Mouse (Mus musculus) midbrain, embryonic 15.5 days (tissue): ENCODE data around the gene Tspyl3. TPM values are rescaled to one million over a fixed set of nuclear protein-coding genes. Genes with fewer than 3 reads are reported as not detected.
"Not testable (repeated sequence)": the region's sequence is repeated elsewhere in the genome, so short reads cannot be mapped to it uniquely, and the experiment has no call there.

ENCODE experiments used
- ATAC-seq: fragments of 200-750 bp; cut with Nextera tagmentation; replicated peaks from 2 replicates; pipeline ENCODE4 v1.8.0; 2017; ENCODE audit warnings: moderate TSS enrichment
- H3K27ac ChIP-seq: fragments of 300-500 bp; sonication (generic); 2 replicates; pipeline ENCODE4 v1.5.1; 2015; ENCODE audit warnings: mild to moderate bottlenecking, inconsistent platforms
- H3K27me3 ChIP-seq: fragments of 300-500 bp; sonication (generic); replicated peaks from 2 replicates; pipeline ENCODE4 v1.6.1; 2015; ENCODE audit warnings: inconsistent platforms
- H3K36me3 ChIP-seq: fragments of 300-500 bp; sonication (generic); replicated peaks from 2 replicates; pipeline ENCODE4 v1.6.1; 2015; ENCODE audit warnings: inconsistent platforms
- H3K4me1 ChIP-seq: fragments of 300-500 bp; sonication (generic); 2 replicates; pipeline ENCODE4 v1.6.1; 2015; ENCODE audit warnings: inconsistent platforms
- H3K4me2 ChIP-seq: fragments of 300-500 bp; sonication (generic); 2 replicates; pipeline ENCODE4 v1.6.1; 2015; ENCODE audit warnings: inconsistent platforms, mild to moderate bottlenecking, moderate library complexity
- H3K4me3 ChIP-seq: fragments of 300-500 bp; sonication (generic); 2 replicates; pipeline ENCODE4 v1.5.1; 2015; ENCODE audit warnings: mild to moderate bottlenecking, inconsistent platforms
- H3K9ac ChIP-seq: fragments of 300-500 bp; sonication (generic); 2 replicates; pipeline ENCODE4 v1.6.1; 2015; ENCODE audit warnings: mild to moderate bottlenecking, inconsistent platforms
- H3K9me3 ChIP-seq: fragments of 300-500 bp; sonication (generic); 2 replicates; pipeline ENCODE4 v1.6.1; 2016; ENCODE audit warnings: inconsistent platforms
- WGBS: fragments of 180-500 bp; shearing (Covaris S2); methylation state at CpG from one replicate; pipeline ENCODE4 v1.1.7; 2015; ENCODE audit warnings: mixed read lengths; 5-methylcytosine and 5-hydroxymethylcytosine counted together
- polyA plus RNA-seq: library from polyadenylated mRNA; unstranded; fragments of >200 nt; fragmentation: Nextera tagmentation; extraction: Ambion mirVana; gene quantifications from 2 replicates; pipeline ENCODE4 v1.2.1, GENCODE M21; 2015

Tspyl3 gene
- polyA plus RNA-seq: 49.2 and 49.7 TPM in 2 replicates

DNA sequence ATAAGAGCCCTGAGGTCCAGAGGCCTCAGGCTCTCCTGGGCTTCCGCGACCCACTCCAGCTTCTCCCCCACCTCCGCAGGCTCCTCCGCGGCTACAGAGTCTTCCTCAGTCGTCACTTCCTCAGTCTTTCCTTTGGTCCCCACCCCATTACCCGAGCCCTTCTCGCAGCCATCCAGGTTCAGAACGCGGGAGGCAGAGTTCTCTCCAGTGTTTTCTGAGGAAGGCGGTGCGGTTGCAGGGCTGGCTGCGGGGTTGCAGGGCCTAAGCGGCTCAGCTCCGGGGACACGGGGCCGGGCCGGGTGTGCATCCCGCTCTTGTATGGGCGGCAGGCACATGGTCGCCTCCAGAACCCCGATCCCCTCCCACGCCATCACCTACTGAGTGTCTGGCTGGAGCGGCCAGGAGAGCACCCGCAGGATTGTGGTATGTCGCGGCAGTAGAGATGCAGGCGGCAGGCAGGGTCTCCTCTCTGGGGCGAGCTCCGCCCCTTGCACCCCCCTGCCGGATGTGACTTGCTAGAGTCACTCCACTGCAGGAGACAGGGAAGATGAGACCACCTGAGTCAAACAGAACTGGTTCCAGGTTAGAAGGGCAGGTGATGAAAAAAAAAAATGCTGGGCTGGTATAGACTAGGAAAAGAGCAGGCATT lies at the start of gene Tspyl3:
Tspyl3 (minus strand) TSS at position 496 of the 649 bp plus-strand sequence.
- Histone ChIP-seq H3K27me3 (no peaks in the 10 kb centered on the region), H3K36me3 (peaks cover 13% of the 10 kb centered on the region; the same call in 1 of the 2 replicates), H3K9me3 (no peaks in the 10 kb centered on the region), H3K27ac (peak within 1 kb of the TSS; percentile 85), H3K9ac (peak within 1 kb of the TSS; percentile 81), H3K4me1 (peaks cover 12% of the 10 kb centered on the region), H3K4me2 (peak within 1 kb of the TSS; percentile 80), H3K4me3 (peak within 1 kb of the TSS; percentile 69)
- WGBS: 4% methylated on average over 31 of the region's 31 CpGs
- peak; percentile 93 for ATAC-seq

- no peak overlapping the region for H3K4me3 ChIP-seq
- H3K27ac ChIP-seq: no peak overlapping the region
- no peaks in the 10 kb centered on the region for H3K4me1 ChIP-seq
- no peak for ATAC-seq
- no peaks in the 10 kb centered on the region for H3K27me3 ChIP-seq
- H3K9me3 ChIP-seq: no peaks in the 10 kb centered on the region
- H3K4me2 ChIP-seq: no peak overlapping the region
- 82% methylated on average over 6 of the region's 6 CpGs for WGBS
- H3K9ac ChIP-seq: no peak overlapping the region
- no peaks in the 10 kb centered on the region for H3K36me3 ChIP-seq
Measured at GRCm38 (mm10) chr2:153274919-153275247, 49.6 kb upstream of the Tspyl3 start.

GRCm38 (mm10) chr2:153274200-153274918 lies 49.1 kb upstream of the Tspyl3 start:
- H3K4me1 ChIP-seq, H3K4me3 ChIP-seq, H3K27me3 ChIP-seq, H3K4me2 ChIP-seq, H3K9me3 ChIP-seq, H3K9ac ChIP-seq, H3K27ac ChIP-seq, ATAC-seq, H3K36me3 ChIP-seq: not testable (repeated sequence)
- 69% methylated on average over 6 of the region's 6 CpGs for WGBS

- H3K27ac ChIP-seq, H3K4me1 ChIP-seq, H3K4me3 ChIP-seq, H3K4me2 ChIP-seq, ATAC-seq, H3K9me3 ChIP-seq, H3K36me3 ChIP-seq, H3K27me3 ChIP-seq, H3K9ac ChIP-seq: not testable (repeated sequence)
- 67% methylated on average over 8 of the region's 8 CpGs for WGBS
Measured at GRCm38 (mm10) chr2:153270231-153270915, 45.1 kb upstream of the Tspyl3 start.

DNA sequence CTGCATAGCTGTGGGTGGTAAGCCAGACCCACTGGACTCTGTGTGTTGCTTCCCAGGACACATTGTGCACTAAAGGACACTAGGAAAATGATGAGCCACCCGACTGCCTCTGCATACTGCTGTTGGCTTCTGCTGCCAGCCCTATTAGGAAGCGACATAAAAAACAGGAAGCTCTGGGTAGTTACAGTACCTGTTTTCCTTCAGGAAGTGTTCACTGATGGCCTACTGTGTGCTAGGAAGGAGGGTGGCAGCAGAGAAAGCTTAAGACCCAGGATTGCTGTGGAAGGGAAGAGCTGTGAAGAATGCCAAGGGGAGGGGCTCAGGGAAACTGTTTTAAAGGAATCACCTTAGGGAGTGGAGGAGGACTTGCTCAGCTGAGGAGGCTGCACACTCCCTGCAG lies 42.1 kb upstream of the Tspyl3 start:
- H3K27me3 ChIP-seq: no peaks in the 10 kb centered on the region
- no peak overlapping the region for H3K4me2 ChIP-seq
- H3K4me3 ChIP-seq: no peak overlapping the region
- H3K4me1 ChIP-seq: no peaks in the 10 kb centered on the region
- 90% methylated on average over 2 of the region's 2 CpGs for WGBS
- ATAC-seq: no peak
- H3K9me3 ChIP-seq: no peaks in the 10 kb centered on the region
- H3K36me3 ChIP-seq: peaks cover 14% of the 10 kb centered on the region
- no peak overlapping the region for H3K9ac ChIP-seq
- H3K27ac ChIP-seq: no peak overlapping the region

DNA sequence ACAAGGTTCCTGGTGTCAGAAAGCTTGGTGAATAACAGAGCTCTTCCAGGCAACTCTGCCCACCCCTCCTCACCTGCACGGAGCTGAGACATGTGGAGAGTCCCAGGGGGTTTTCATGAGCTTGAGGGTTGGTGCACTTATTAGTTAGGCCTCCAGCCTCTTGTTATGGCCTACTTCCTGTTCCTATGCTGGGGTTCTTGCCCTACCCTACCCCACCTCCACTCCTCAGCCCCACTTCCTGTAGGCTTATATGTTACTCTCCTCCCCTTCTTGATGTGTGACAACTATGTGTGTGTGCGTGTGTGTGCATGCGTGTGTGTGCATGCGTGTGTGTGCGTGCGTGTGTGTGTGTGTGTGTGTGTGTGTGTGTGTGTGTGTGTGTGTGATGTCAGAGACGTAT lies 37.8 kb upstream of the Tspyl3 start:
- H3K9me3 ChIP-seq: no peaks in the 10 kb centered on the region
- H3K27ac ChIP-seq: no peak overlapping the region
- H3K4me3 ChIP-seq: no peak overlapping the region
- 83% methylated on average over 7 of the region's 7 CpGs for WGBS
- peaks cover 14% of the 10 kb centered on the region for H3K36me3 ChIP-seq
- no peaks in the 10 kb centered on the region for H3K27me3 ChIP-seq
- no peak overlapping the region for H3K9ac ChIP-seq
- ATAC-seq: no peak
- no peaks in the 10 kb centered on the region for H3K4me1 ChIP-seq
- H3K4me2 ChIP-seq: no peak overlapping the region

GRCm38 (mm10) chr2:153259864-153260674 lies 34.8 kb upstream of the Tspyl3 start:
- no peak overlapping the region for H3K9ac ChIP-seq
- ATAC-seq: no peak
- H3K4me3 ChIP-seq: no peak overlapping the region
- H3K4me2 ChIP-seq: no peak overlapping the region
- no peaks in the 10 kb centered on the region for H3K9me3 ChIP-seq
- WGBS: 76% methylated on average over 3 of the region's 3 CpGs
- H3K27ac ChIP-seq: no peak overlapping the region
- H3K27me3 ChIP-seq: no peaks in the 10 kb centered on the region
- peaks cover 6% of the 10 kb centered on the region for H3K36me3 ChIP-seq
- no peaks in the 10 kb centered on the region for H3K4me1 ChIP-seq

DNA sequence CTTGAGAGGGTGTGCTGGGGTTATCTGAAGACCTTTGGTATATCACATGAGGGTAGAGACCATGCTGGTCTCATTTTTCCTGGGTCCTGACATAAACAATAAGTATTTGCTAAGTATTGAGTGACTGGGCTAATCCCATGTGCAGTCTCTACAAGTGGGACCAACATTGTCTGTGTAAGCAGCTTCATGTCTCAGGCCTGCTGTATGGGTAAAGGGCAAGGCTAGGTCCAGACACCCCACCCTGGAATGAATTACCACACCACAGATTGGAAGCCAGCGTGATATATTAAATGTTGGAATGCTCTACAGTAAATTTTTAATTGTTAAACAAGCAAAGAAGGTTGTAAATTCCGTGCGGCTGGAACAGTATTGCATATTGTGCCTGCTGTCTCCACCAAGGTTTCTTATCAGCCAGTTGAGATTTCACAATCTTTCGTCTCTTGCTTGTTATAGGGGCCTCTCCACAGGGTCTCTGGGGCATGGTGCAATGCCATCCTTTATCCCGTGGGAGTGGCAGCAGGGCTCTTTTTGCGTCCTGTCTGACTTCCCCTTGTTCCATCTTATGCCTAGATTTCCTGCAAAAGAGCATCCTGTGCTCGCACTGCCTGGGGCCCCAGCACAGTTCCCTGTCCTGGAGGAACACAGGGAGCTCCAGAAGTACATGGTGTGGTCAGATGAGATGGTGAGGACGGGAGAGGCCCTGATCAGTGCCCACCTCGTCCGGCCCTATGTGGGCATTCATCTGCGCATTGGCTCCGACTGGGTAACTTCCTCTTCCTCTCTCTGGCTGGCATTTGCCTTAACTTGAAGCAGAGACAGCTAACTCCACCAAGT lies 34.0 kb upstream of the Tspyl3 start:
- no peak overlapping the region for H3K27ac ChIP-seq
- 88% methylated on average over 12 of the region's 12 CpGs for WGBS
- no peak for ATAC-seq
- no peaks in the 10 kb centered on the region for H3K4me1 ChIP-seq
- H3K27me3 ChIP-seq: no peaks in the 10 kb centered on the region
- H3K36me3 ChIP-seq: peaks cover 6% of the 10 kb centered on the region
- no peak overlapping the region for H3K4me3 ChIP-seq
- no peak overlapping the region for H3K4me2 ChIP-seq
- H3K9ac ChIP-seq: no peak overlapping the region
- H3K9me3 ChIP-seq: no peaks in the 10 kb centered on the region

- Histone ChIP-seq H3K27me3 (no peaks in the 10 kb centered on the region), H3K4me3 (no peak overlapping the region), H3K4me2 (no peak overlapping the region), H3K27ac (no peak overlapping the region), H3K9me3 (no peaks in the 10 kb centered on the region), H3K36me3 (peaks cover 8% of the 10 kb centered on the region; the same call in 1 of the 2 replicates), H3K9ac (no peak overlapping the region), H3K4me1 (no peaks in the 10 kb centered on the region)
- ATAC-seq: no peak
- WGBS: 94% methylated on average over 2 of the region's 2 CpGs
Measured at GRCm38 (mm10) chr2:153256604-153257003, 31.4 kb upstream of the Tspyl3 start.

GRCm38 (mm10) chr2:153249751-153250150 lies 24.5 kb upstream of the Tspyl3 start:
- Histone ChIP-seq H3K27me3 (no peaks in the 10 kb centered on the region), H3K36me3 (peaks cover 26% of the 10 kb centered on the region; the same call in 1 of the 2 replicates), H3K9ac (no peak overlapping the region), H3K4me3 (no peak overlapping the region), H3K27ac (no peak overlapping the region), H3K4me2 (no peak overlapping the region), H3K4me1 (no peaks in the 10 kb centered on the region), H3K9me3 (no peaks in the 10 kb centered on the region)
- no peak for ATAC-seq
- WGBS: 96% methylated on average over 5 of the region's 5 CpGs

DNA sequence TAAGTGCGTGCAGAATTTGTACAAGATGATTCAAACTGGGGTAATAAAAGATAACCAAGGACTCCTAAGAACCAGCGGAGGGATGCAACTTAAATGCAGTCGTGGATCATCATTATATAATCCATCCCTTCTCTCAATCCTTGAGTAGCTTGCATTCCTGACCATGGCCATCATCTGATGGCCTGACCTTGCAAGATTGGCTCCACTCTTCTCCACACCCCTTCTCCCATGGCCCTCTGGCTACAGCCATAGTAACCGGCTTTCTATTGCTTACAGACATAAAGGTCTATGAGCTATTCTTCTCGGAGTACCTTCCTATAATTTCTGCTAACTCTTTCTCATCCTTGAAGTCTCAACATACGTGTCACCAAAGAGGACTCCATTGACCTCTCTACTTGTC lies 16.9 kb upstream of the Tspyl3 start:
- Histone ChIP-seq H3K36me3 (0 out of 2 replicates have a peak, but pooled peaks cover 5% of the 10 kb centered on the region), H3K9ac (peak overlapping the region; percentile 89), H3K27me3 (no peaks in the 10 kb centered on the region), H3K4me1 (peaks cover 49% of the 10 kb centered on the region), H3K27ac (0 out of 2 replicates have a peak overlapping the region, but pooled peaks have one; percentile 0), H3K4me3 (peak overlapping the region; percentile 81), H3K9me3 (no peaks in the 10 kb centered on the region), H3K4me2 (peak overlapping the region; percentile 87)
- no peak for ATAC-seq
- 61% methylated on average over 6 of the region's 6 CpGs for WGBS
